Mouse (Mus musculus): ENCODE measurements around the gene Plppr1. TPM values are rescaled to one million over a fixed set of nuclear protein-coding genes. Genes with fewer than 3 reads are reported as not detected.
A peak's percentile ranks its signal among the peaks of the same experiment; 100 is the strongest.

Plppr1 gene
- polyA plus RNA-seq, 1 experiment from 2014 or later = 0.29 TPM

GRCm38 (mm10) chr4:49050628-49051027 lies 8.4 kb upstream of the Plppr1 start:
- Histone ChIP-seq H3K9ac (ENCODE audit: low read length) (no peak overlapping the region), H3K4me2 (replicated peaks; ENCODE audit: low read depth) (no peak overlapping the region), H3K27me3 (ENCODE audit: control insufficient read depth, insufficient read depth, low read length) (no peaks in the 10 kb centered on the region), H3K27ac (replicated peaks) (no peak overlapping the region), H3K4me3 (ENCODE audit: low read depth, low read length) (no peak overlapping the region), H3K36me3 (ENCODE audit: control insufficient read depth, insufficient read depth, low read length) (no peaks in the 10 kb centered on the region), H3K4me1 (replicated peaks; ENCODE audit: control insufficient read depth, insufficient read depth) (no peaks in the 10 kb centered on the region), H3K9me3 (ENCODE audit: control insufficient read depth, low read length) (no peaks in the 10 kb centered on the region)
- WGBS = 88% methylated on average over 1 of the region's 1 CpGs
- TF ChIP-seq EP300 (optimal IDR thresholded peaks at IDR 0.05) (no peak), CTCF (IDR thresholded peaks at IDR 0.05; ENCODE audit: low read depth) (no peak)
- DNase-seq (ENCODE audit: low spot score) = no peak
- no peak for ATAC-seq (ENCODE audit: low FRiP score, low TSS enrichment)

- no peak overlapping the region for H3K9ac ChIP-seq (ENCODE audit: low read length)
- DNase-seq (ENCODE audit: low spot score) (no peak), ATAC-seq (ENCODE audit: low FRiP score, low TSS enrichment) (no peak)
- H3K4me2 ChIP-seq (replicated peaks; ENCODE audit: low read depth) = no peak overlapping the region
- no peaks in the 10 kb centered on the region for H3K4me1 ChIP-seq (replicated peaks; ENCODE audit: control insufficient read depth, insufficient read depth)
- 48% methylated on average over 2 of the region's 2 CpGs for WGBS
- no peaks in the 10 kb centered on the region for H3K9me3 ChIP-seq (ENCODE audit: control insufficient read depth, low read length)
- H3K36me3 ChIP-seq (ENCODE audit: control insufficient read depth, insufficient read depth, low read length) = no peaks in the 10 kb centered on the region
- no peak overlapping the region for H3K4me3 ChIP-seq (ENCODE audit: low read depth, low read length)
- H3K27ac ChIP-seq (replicated peaks) = no peak overlapping the region
- TF ChIP-seq EP300 (optimal IDR thresholded peaks at IDR 0.05) (no peak), CTCF (IDR thresholded peaks at IDR 0.05; ENCODE audit: low read depth) (no peak)
- no peaks in the 10 kb centered on the region for H3K27me3 ChIP-seq (ENCODE audit: control insufficient read depth, insufficient read depth, low read length)
These were observed 1.2 kb upstream of the Plppr1 start for GRCm38 (mm10) chr4:49057916-49058315.

GRCm38 (mm10) chr4:49058557-49058956 lies 516 bp upstream of the Plppr1 start:
- Histone ChIP-seq H3K4me3 (ENCODE audit: low read depth, low read length) (peak overlapping the region; percentile 52), H3K36me3 (ENCODE audit: control insufficient read depth, insufficient read depth, low read length) (no peaks in the 10 kb centered on the region), H3K27ac (replicated peaks) (no peak overlapping the region), H3K9me3 (ENCODE audit: control insufficient read depth, low read length) (no peaks in the 10 kb centered on the region), H3K9ac (ENCODE audit: low read length) (peak overlapping the region; percentile 41; the same call in 1 of the 2 replicates), H3K27me3 (ENCODE audit: control insufficient read depth, insufficient read depth, low read length) (no peaks in the 10 kb centered on the region), H3K4me2 (replicated peaks; ENCODE audit: low read depth) (peak overlapping the region; percentile 97), H3K4me1 (replicated peaks; ENCODE audit: control insufficient read depth, insufficient read depth) (no peaks in the 10 kb centered on the region)
- 8% methylated on average over 7 of the region's 7 CpGs for WGBS
- no peak for ATAC-seq (ENCODE audit: low FRiP score, low TSS enrichment)
- no peak for DNase-seq (ENCODE audit: low spot score)
- TF ChIP-seq EP300 (optimal IDR thresholded peaks at IDR 0.05) (no peak), CTCF (IDR thresholded peaks at IDR 0.05; ENCODE audit: low read depth) (no peak)

GRCm38 (mm10) chr4:49059402-49060381 lies 619 bp downstream of the Plppr1 start:
- no peaks in the 10 kb centered on the region for H3K4me1 ChIP-seq (replicated peaks; ENCODE audit: control insufficient read depth, insufficient read depth)
- H3K36me3 ChIP-seq (ENCODE audit: control insufficient read depth, insufficient read depth, low read length) = no peaks in the 10 kb centered on the region
- H3K4me2 ChIP-seq (replicated peaks; ENCODE audit: low read depth) = peak overlapping the region; percentile 97
- H3K27me3 ChIP-seq (ENCODE audit: control insufficient read depth, insufficient read depth, low read length) = no peaks in the 10 kb centered on the region
- peak; percentile 59 for DNase-seq (ENCODE audit: low spot score)
- no peak for TF ChIP-seq CTCF (IDR thresholded peaks at IDR 0.05; ENCODE audit: low read depth)
- under 1% methylated on average over 61 of the region's 62 CpGs for WGBS
- H3K9me3 ChIP-seq (ENCODE audit: control insufficient read depth, low read length) = no peaks in the 10 kb centered on the region
- peak overlapping the region; percentile 52 for H3K4me3 ChIP-seq (ENCODE audit: low read depth, low read length)
- no peak overlapping the region for H3K27ac ChIP-seq (replicated peaks)
- H3K9ac ChIP-seq (ENCODE audit: low read length) = peak overlapping the region; percentile 41; the same call in 1 of the 2 replicates
- peak; percentile 65 for ATAC-seq (ENCODE audit: low FRiP score, low TSS enrichment)

- WGBS = 68% methylated on average over 4 of the region's 4 CpGs
- no peak for DNase-seq (ENCODE audit: low spot score)
- H3K4me3 ChIP-seq (ENCODE audit: low read depth, low read length) = no peak overlapping the region
- no peak for ATAC-seq (ENCODE audit: low FRiP score, low TSS enrichment)
- no peaks in the 10 kb centered on the region for H3K27me3 ChIP-seq (ENCODE audit: control insufficient read depth, insufficient read depth, low read length)
- H3K36me3 ChIP-seq (ENCODE audit: control insufficient read depth, insufficient read depth, low read length) = no peaks in the 10 kb centered on the region
- no peaks in the 10 kb centered on the region for H3K4me1 ChIP-seq (replicated peaks; ENCODE audit: control insufficient read depth, insufficient read depth)
- no peak overlapping the region for H3K4me2 ChIP-seq (replicated peaks; ENCODE audit: low read depth)
- H3K9me3 ChIP-seq (ENCODE audit: control insufficient read depth, low read length) = no peaks in the 10 kb centered on the region
- no peak overlapping the region for H3K27ac ChIP-seq (replicated peaks)
- H3K9ac ChIP-seq (ENCODE audit: low read length) = no peak overlapping the region
- no peak for TF ChIP-seq EP300 (optimal IDR thresholded peaks at IDR 0.05)
- TF ChIP-seq CTCF (IDR thresholded peaks at IDR 0.05; ENCODE audit: low read depth) = no peak
These were observed 10.4 kb downstream of the Plppr1 start for GRCm38 (mm10) chr4:49069471-49069870.

GRCm38 (mm10) chr4:49072886-49073285 lies 13.8 kb downstream of the Plppr1 start:
- no peaks in the 10 kb centered on the region for H3K27me3 ChIP-seq (ENCODE audit: control insufficient read depth, insufficient read depth, low read length)
- no peak overlapping the region for H3K4me3 ChIP-seq (ENCODE audit: low read depth, low read length)
- ATAC-seq (ENCODE audit: low FRiP score, low TSS enrichment) (no peak), DNase-seq (ENCODE audit: low spot score) (peak; percentile 29)
- no peaks in the 10 kb centered on the region for H3K9me3 ChIP-seq (ENCODE audit: control insufficient read depth, low read length)
- no peak for TF ChIP-seq CTCF (IDR thresholded peaks at IDR 0.05; ENCODE audit: low read depth)
- no peak for TF ChIP-seq EP300 (optimal IDR thresholded peaks at IDR 0.05)
- H3K36me3 ChIP-seq (ENCODE audit: control insufficient read depth, insufficient read depth, low read length) = no peaks in the 10 kb centered on the region
- 35% methylated on average over 4 of the region's 4 CpGs for WGBS
- H3K9ac ChIP-seq (ENCODE audit: low read length) = no peak overlapping the region
- no peak overlapping the region for H3K4me2 ChIP-seq (replicated peaks; ENCODE audit: low read depth)
- no peak overlapping the region for H3K27ac ChIP-seq (replicated peaks)
- no peaks in the 10 kb centered on the region for H3K4me1 ChIP-seq (replicated peaks; ENCODE audit: control insufficient read depth, insufficient read depth)

All from stomach, postnatal 0 days (tissue).